Mouse (Mus musculus): Measurements from ENCODE around the gene Brsk1.

DNA sequence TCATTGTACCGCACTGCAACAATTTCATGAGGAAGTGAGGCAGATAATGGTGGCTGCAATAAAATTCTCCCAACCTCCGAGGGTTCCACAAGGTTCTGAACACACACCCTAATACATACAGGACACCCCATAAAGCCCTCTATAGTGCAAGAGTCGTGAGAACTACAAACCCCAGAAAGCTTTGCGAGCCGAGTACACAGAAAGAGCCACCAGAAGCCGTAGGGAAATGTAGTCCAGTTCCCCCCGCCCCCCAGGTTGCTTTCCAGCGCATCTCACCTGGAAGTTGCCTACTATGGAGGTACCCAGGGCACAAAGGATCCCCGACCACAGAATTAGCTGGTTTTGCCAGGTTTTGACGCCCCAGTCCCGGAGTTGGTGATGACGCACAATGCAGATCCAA, 33.1 kb downstream of the Brsk1 start:
- TF ChIP-seq POLR2A (IDR thresholded peaks at IDR 0.05; ENCODE audit: extremely low read depth, insufficient read depth, low read length) (no peak), CTCF (IDR thresholded peaks at IDR 0.05; ENCODE audit: low read depth, low read length) (no peak)

Measured in liver, adult 2 months (tissue).